ENCODE assay signal across 35 mouse cellular contexts in the genomic region with DNA sequence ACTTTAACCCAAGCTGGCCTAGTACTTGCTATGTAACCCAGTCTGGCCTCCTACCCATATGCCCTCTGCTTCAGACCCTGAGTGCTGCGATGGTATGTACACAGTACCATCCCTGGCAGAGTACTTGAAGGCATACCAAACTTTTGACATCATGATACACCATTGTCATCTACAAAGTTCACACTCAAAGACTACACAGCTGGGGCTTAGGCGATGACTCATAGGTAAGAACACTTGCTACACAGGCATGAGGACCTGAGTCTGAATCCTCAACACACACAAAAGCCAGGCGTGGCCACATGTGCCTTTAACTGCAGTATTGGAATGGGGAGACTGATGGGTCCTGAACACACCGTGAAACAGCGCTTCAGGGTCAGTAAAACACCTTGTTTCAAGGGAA. TPM values are rescaled to one million over a fixed set of nuclear protein-coding genes. Genes with fewer than 3 reads are reported as not detected.
DNase-seq lines count a peak whose midpoint lies in the region; ATAC-seq and TF ChIP-seq lines count a peak whose summit lies in the region.
"Had no signal": no experiment of that assay in that cellular context is flagged by ENCODE, and none has a peak within 500 bp of the region (broad histone marks: within the 10 kb centered on the region; RNA-seq: fewer than 3 reads in every experiment).

No protein-coding gene starts in this region.

- H3K36me3 ChIP-seq in embryonic facial prominence, embryonic 13.5 days: peaks cover 88% of the 10 kb centered on the region
- H3K36me3 ChIP-seq in embryonic facial prominence, embryonic 10.5 days (replicated peaks): peaks cover 99% of the 10 kb centered on the region
- H3K36me3 ChIP-seq in liver, embryonic 12.5 days: peaks cover 92% of the 10 kb centered on the region
- H3K36me3 ChIP-seq in liver, embryonic 11.5 days (ENCODE audit: control insufficient read depth, insufficient read depth, low read length): peaks cover 34% of the 10 kb centered on the region
- H3K36me3 ChIP-seq in megakaryocyte, embryonic 14.5 days (replicated peaks; ENCODE audit: low read length): peaks cover 97% of the 10 kb centered on the region
- peaks cover 4% of the 10 kb centered on the region; the same call in 1 of the 2 replicates for H3K36me3 ChIP-seq in stomach, postnatal 0 days (ENCODE audit: control insufficient read depth, insufficient read depth, low read length)
- H3K36me3 ChIP-seq in forebrain, embryonic 12.5 days (replicated peaks): peaks cover 74% of the 10 kb centered on the region

- no peaks in the 10 kb centered on the region for H3K27me3 ChIP-seq in embryonic facial prominence, embryonic 13.5 days
- no peaks in the 10 kb centered on the region for H3K27me3 ChIP-seq in embryonic facial prominence, embryonic 10.5 days (replicated peaks; ENCODE audit: low read depth, poor library complexity, severe bottlenecking)
- no peaks in the 10 kb centered on the region for H3K27me3 ChIP-seq in liver, embryonic 12.5 days (replicated peaks)
- no peaks in the 10 kb centered on the region for H3K27me3 ChIP-seq in liver, embryonic 11.5 days (replicated peaks; ENCODE audit: control insufficient read depth, insufficient read depth, low read length)
- no peaks in the 10 kb centered on the region for H3K27me3 ChIP-seq in megakaryocyte, embryonic 14.5 days (replicated peaks)
- H3K27me3 ChIP-seq in stomach, postnatal 0 days (ENCODE audit: control insufficient read depth, insufficient read depth, low read length): no peaks in the 10 kb centered on the region
- no peaks in the 10 kb centered on the region for H3K27me3 ChIP-seq in forebrain, embryonic 12.5 days
- H3K27me3 ChIP-seq: heart, embryonic 15.5 days; kidney, embryonic 15.5 days; limb, embryonic 12.5 days; neural tube, embryonic 13.5 days had no signal

- no peak overlapping the region for H3K9ac ChIP-seq in embryonic facial prominence, embryonic 13.5 days
- no peak overlapping the region for H3K9ac ChIP-seq in liver, embryonic 12.5 days
- no peak overlapping the region for H3K9ac ChIP-seq in liver, embryonic 11.5 days (ENCODE audit: low read depth, low read length)
- no peak overlapping the region for H3K9ac ChIP-seq in stomach, postnatal 0 days (ENCODE audit: low read length)
- H3K9ac ChIP-seq in forebrain, embryonic 12.5 days: no peak overlapping the region
- H3K9ac ChIP-seq: forebrain, postnatal 0 days; heart, embryonic 15.5 days; hindbrain, embryonic 14.5 days; kidney, embryonic 15.5 days; limb, embryonic 12.5 days; liver, embryonic 14.5 days; midbrain, embryonic 12.5 days; neural tube, embryonic 13.5 days had no signal

- no peaks in the 10 kb centered on the region for H3K4me1 ChIP-seq in embryonic facial prominence, embryonic 13.5 days
- H3K4me1 ChIP-seq in embryonic facial prominence, embryonic 10.5 days: no peaks in the 10 kb centered on the region
- H3K4me1 ChIP-seq in liver, embryonic 12.5 days: peaks cover 19% of the 10 kb centered on the region
- H3K4me1 ChIP-seq in liver, embryonic 11.5 days (replicated peaks; ENCODE audit: control insufficient read depth, insufficient read depth, low read length): peaks cover 4% of the 10 kb centered on the region; the same call in 1 of the 2 replicates
- H3K4me1 ChIP-seq in megakaryocyte, embryonic 14.5 days: peaks cover 30% of the 10 kb centered on the region
- H3K4me1 ChIP-seq in stomach, postnatal 0 days (replicated peaks; ENCODE audit: control insufficient read depth, insufficient read depth): no peaks in the 10 kb centered on the region
- H3K4me1 ChIP-seq in forebrain, embryonic 12.5 days: no peaks in the 10 kb centered on the region
- H3K4me1 ChIP-seq: heart, embryonic 15.5 days; kidney, embryonic 15.5 days; limb, embryonic 12.5 days; midbrain, embryonic 12.5 days; neural tube, embryonic 13.5 days had no signal

- no peak overlapping the region for H3K4me3 ChIP-seq in embryonic facial prominence, embryonic 13.5 days
- H3K4me3 ChIP-seq in embryonic facial prominence, embryonic 10.5 days: no peak overlapping the region
- H3K4me3 ChIP-seq in liver, embryonic 12.5 days: no peak overlapping the region
- no peak overlapping the region for H3K4me3 ChIP-seq in liver, embryonic 11.5 days (ENCODE audit: low read depth, low read length)
- peak overlapping the region; percentile 20 for H3K4me3 ChIP-seq in megakaryocyte, embryonic 14.5 days (replicated peaks)
- no peak overlapping the region for H3K4me3 ChIP-seq in stomach, postnatal 0 days (ENCODE audit: low read depth, low read length)
- H3K4me3 ChIP-seq in forebrain, embryonic 12.5 days (replicated peaks): no peak overlapping the region
- H3K4me3 ChIP-seq: erythroblast, embryonic 14.5 days; heart, adult 2 months; heart, embryonic 15.5 days; kidney, embryonic 15.5 days; limb, embryonic 12.5 days; midbrain, embryonic 12.5 days; neural tube, embryonic 13.5 days had no signal

- ATAC-seq in embryonic facial prominence, embryonic 13.5 days (ENCODE audit: insufficient number of reproducible peaks, insufficient read depth, low FRiP score, low TSS enrichment, low read depth): 0 out of 2 replicates have a peak, but pooled peaks have one; percentile 32
- no peak for ATAC-seq in liver, embryonic 12.5 days
- no peak for ATAC-seq in liver, embryonic 11.5 days (replicated peaks; ENCODE audit: low FRiP score)
- no peak for ATAC-seq in megakaryocyte, adult 5-6 weeks (ENCODE audit: poor library complexity, severe bottlenecking)
- ATAC-seq in stomach, postnatal 0 days (ENCODE audit: low FRiP score, low TSS enrichment): no peak
- no peak for ATAC-seq in forebrain, embryonic 12.5 days (ENCODE audit: low FRiP score)
- ATAC-seq: activated CD4-positive, CD25-positive, alpha-beta regulatory T cell, adult 4 months; forebrain, postnatal 0 days had no signal

- H3K9me3 ChIP-seq in embryonic facial prominence, embryonic 13.5 days: no peaks in the 10 kb centered on the region
- no peaks in the 10 kb centered on the region for H3K9me3 ChIP-seq in embryonic facial prominence, embryonic 10.5 days
- H3K9me3 ChIP-seq in liver, embryonic 12.5 days (replicated peaks): no peaks in the 10 kb centered on the region
- H3K9me3 ChIP-seq in liver, embryonic 11.5 days (ENCODE audit: control insufficient read depth, low read length): no peaks in the 10 kb centered on the region
- no peaks in the 10 kb centered on the region for H3K9me3 ChIP-seq in megakaryocyte, embryonic 14.5 days
- H3K9me3 ChIP-seq in stomach, postnatal 0 days (ENCODE audit: control insufficient read depth, low read length): no peaks in the 10 kb centered on the region
- H3K9me3 ChIP-seq in forebrain, embryonic 12.5 days: no peaks in the 10 kb centered on the region
- H3K9me3 ChIP-seq: heart, embryonic 15.5 days; kidney, embryonic 15.5 days; limb, embryonic 12.5 days; midbrain, embryonic 12.5 days; neural tube, embryonic 13.5 days had no signal

- no peak for DNase-seq in embryonic facial prominence, embryonic 10.5 days (ENCODE audit: low spot score)
- DNase-seq in liver, embryonic 11.5 days (ENCODE audit: low spot score): no peak
- no peak for DNase-seq in stomach, postnatal 0 days (ENCODE audit: low spot score)
- DNase-seq: adrenal gland, adult 2 months; cerebellum, adult 8-10 months; cerebellum, postnatal 36 days; embryo, embryonic 11 days; forebrain, postnatal 0 days; heart, adult 2 months; kidney, adult 18-20 months; kidney, postnatal 25 days; lung, postnatal 10 days; thymus, adult 18-20 months; thymus, postnatal 25 days had no signal

- no peak overlapping the region for H3K4me2 ChIP-seq in embryonic facial prominence, embryonic 13.5 days
- no peak overlapping the region for H3K4me2 ChIP-seq in liver, embryonic 12.5 days
- H3K4me2 ChIP-seq in liver, embryonic 11.5 days: no peak overlapping the region
- H3K4me2 ChIP-seq in stomach, postnatal 0 days (replicated peaks; ENCODE audit: low read depth): no peak overlapping the region
- no peak overlapping the region for H3K4me2 ChIP-seq in forebrain, embryonic 12.5 days
- H3K4me2 ChIP-seq: heart, embryonic 15.5 days; hindbrain, embryonic 14.5 days; kidney, embryonic 15.5 days; limb, embryonic 12.5 days; midbrain, embryonic 12.5 days; neural tube, embryonic 13.5 days had no signal

- no peak for TF ChIP-seq EP300 in stomach, postnatal 0 days (optimal IDR thresholded peaks at IDR 0.05)

- no peak overlapping the region for H3K27ac ChIP-seq in embryonic facial prominence, embryonic 13.5 days
- H3K27ac ChIP-seq in embryonic facial prominence, embryonic 10.5 days (replicated peaks): no peak overlapping the region
- peak overlapping the region; percentile 17 for H3K27ac ChIP-seq in liver, embryonic 12.5 days
- no peak overlapping the region for H3K27ac ChIP-seq in liver, embryonic 11.5 days (ENCODE audit: low read depth, low read length)
- peak overlapping the region; percentile 25; the same call in 1 of the 2 replicates for H3K27ac ChIP-seq in stomach, postnatal 0 days (replicated peaks)
- H3K27ac ChIP-seq in forebrain, embryonic 12.5 days: no peak overlapping the region
- H3K27ac ChIP-seq: heart, adult 2 months; heart, embryonic 15.5 days; hindbrain, embryonic 14.5 days; kidney, embryonic 15.5 days; limb, embryonic 12.5 days; liver, embryonic 14.5 days; midbrain, embryonic 12.5 days; neural tube, embryonic 13.5 days had no signal

- WGBS in embryonic facial prominence, embryonic 13.5 days: 94% methylated on average over 5 of the region's 5 CpGs
- 93% methylated on average over 5 of the region's 5 CpGs for WGBS in embryonic facial prominence, embryonic 10.5 days
- WGBS in liver, embryonic 12.5 days (ENCODE audit: insufficient replicate concordance): 91% methylated on average over 5 of the region's 5 CpGs
- WGBS in liver, embryonic 11.5 days: 90% methylated on average over 5 of the region's 5 CpGs
- WGBS in stomach, postnatal 0 days: 74% methylated on average over 5 of the region's 5 CpGs
- 95% methylated on average over 5 of the region's 5 CpGs for WGBS in forebrain, embryonic 12.5 days

- TF ChIP-seq CTCF in stomach, postnatal 0 days (IDR thresholded peaks at IDR 0.05; ENCODE audit: low read depth): no peak

RNA-seq across cellular contexts. Expression of gene Ptch2, which starts 24.7 kb away (rescaled TPM):
- polyA plus RNA-seq in embryonic facial prominence, embryonic 13.5 days (2015; fragmentation: Nextera tagmentation; extraction: Ambion mirVana): 20.5 and 26.8 TPM in 2 replicates
- 9.2 and 10.4 TPM in 2 replicates for polyA plus RNA-seq in embryonic facial prominence, embryonic 10.5 days (2016; fragmentation: Nextera tagmentation; extraction: Ambion mirVana)
- polyA plus RNA-seq in liver, embryonic 12.5 days (2016; fragmentation: Nextera tagmentation; extraction: Ambion mirVana): 1.3 and 1.4 TPM in 2 replicates
- polyA plus RNA-seq in liver, embryonic 11.5 days (2014; fragmentation: Nextera tagmentation; extraction: Ambion mirVana): 1.4 and 1.8 TPM in 2 replicates
- 11.8 TPM in 1 of 2 replicates, not detected in the other for polyA plus RNA-seq in megakaryocyte, embryonic 14.5 days (2012; ENCODE audit: insufficient read depth, low replicate concordance)
- total RNA-seq in megakaryocyte, adult 5-6 weeks (2015): 0.13 and 0.34 TPM in 2 replicates
- 0.08 and 0.11 TPM in 2 replicates for total RNA-seq in megakaryocyte, adult 5-6 weeks (2017)
- 1.3 and 1.5 TPM in 2 replicates for polyA plus RNA-seq in stomach, postnatal 0 days (2015; fragmentation: Nextera tagmentation; extraction: Ambion mirVana)
- polyA plus RNA-seq in forebrain, embryonic 12.5 days (2016; fragmentation: Nextera tagmentation; extraction: Ambion mirVana): 5.9 and 6.7 TPM in 2 replicates
- total RNA-seq: hematopoietic stem cell, adult 5-6 weeks; MEL had no signal
- polyA plus RNA-seq: activated CD4-positive, CD25-positive, alpha-beta regulatory T cell, adult 4 months had no signal

RNA-seq across cellular contexts. Expression of gene Eif2b3, which starts 52.0 kb away (rescaled TPM):
- 45.3 and 45.7 TPM in 2 replicates for polyA plus RNA-seq in embryonic facial prominence, embryonic 13.5 days (2015; fragmentation: Nextera tagmentation; extraction: Ambion mirVana)
- polyA plus RNA-seq in embryonic facial prominence, embryonic 10.5 days (2016; fragmentation: Nextera tagmentation; extraction: Ambion mirVana): 63.3 and 63.4 TPM in 2 replicates
- polyA plus RNA-seq in liver, embryonic 12.5 days (2016; fragmentation: Nextera tagmentation; extraction: Ambion mirVana): 55.2 and 55.3 TPM in 2 replicates
- polyA plus RNA-seq in liver, embryonic 11.5 days (2014; fragmentation: Nextera tagmentation; extraction: Ambion mirVana): 69.9 and 80.4 TPM in 2 replicates
- 5.3 TPM in 1 of 2 replicates, not detected in the other for polyA plus RNA-seq in megakaryocyte, embryonic 14.5 days (2012; ENCODE audit: insufficient read depth, low replicate concordance)
- 10.9 and 18.2 TPM in 2 replicates for total RNA-seq in megakaryocyte, adult 5-6 weeks (2015)
- total RNA-seq in megakaryocyte, adult 5-6 weeks (2017): 11.3 and 20.2 TPM in 2 replicates
- polyA plus RNA-seq in stomach, postnatal 0 days (2015; fragmentation: Nextera tagmentation; extraction: Ambion mirVana): 29.9 and 30.1 TPM in 2 replicates
- polyA plus RNA-seq in forebrain, embryonic 12.5 days (2016; fragmentation: Nextera tagmentation; extraction: Ambion mirVana): 41.0 and 44.1 TPM in 2 replicates

RNA-seq across cellular contexts. Expression of gene Btbd19, which starts 54.3 kb away (rescaled TPM):
- 5.8 and 6.2 TPM in 2 replicates for polyA plus RNA-seq in embryonic facial prominence, embryonic 13.5 days (2015; fragmentation: Nextera tagmentation; extraction: Ambion mirVana)
- polyA plus RNA-seq in embryonic facial prominence, embryonic 10.5 days (2016; fragmentation: Nextera tagmentation; extraction: Ambion mirVana): 3.6 and 4.0 TPM in 2 replicates
- polyA plus RNA-seq in liver, embryonic 12.5 days (2016; fragmentation: Nextera tagmentation; extraction: Ambion mirVana): 6.4 and 7.1 TPM in 2 replicates
- 8.3 and 8.5 TPM in 2 replicates for polyA plus RNA-seq in liver, embryonic 11.5 days (2014; fragmentation: Nextera tagmentation; extraction: Ambion mirVana)
- polyA plus RNA-seq in megakaryocyte, embryonic 14.5 days (2012; ENCODE audit: insufficient read depth, low replicate concordance): 12.4 and 46.5 TPM in 2 replicates
- 5.3 and 5.9 TPM in 2 replicates for total RNA-seq in megakaryocyte, adult 5-6 weeks (2015)
- total RNA-seq in megakaryocyte, adult 5-6 weeks (2017): 10.4 and 11.1 TPM in 2 replicates
- 5.7 and 5.9 TPM in 2 replicates for polyA plus RNA-seq in stomach, postnatal 0 days (2015; fragmentation: Nextera tagmentation; extraction: Ambion mirVana)
- polyA plus RNA-seq in forebrain, embryonic 12.5 days (2016; fragmentation: Nextera tagmentation; extraction: Ambion mirVana): 3.2 and 5.2 TPM in 2 replicates

RNA-seq across cellular contexts. Expression of gene Tctex1d4, which starts 55.4 kb away (rescaled TPM):
- not detected in 2 replicates for polyA plus RNA-seq in embryonic facial prominence, embryonic 13.5 days (2015; fragmentation: Nextera tagmentation; extraction: Ambion mirVana)
- not detected in 2 replicates for polyA plus RNA-seq in embryonic facial prominence, embryonic 10.5 days (2016; fragmentation: Nextera tagmentation; extraction: Ambion mirVana)
- polyA plus RNA-seq in liver, embryonic 12.5 days (2016; fragmentation: Nextera tagmentation; extraction: Ambion mirVana): not detected in 2 replicates
- polyA plus RNA-seq in liver, embryonic 11.5 days (2014; fragmentation: Nextera tagmentation; extraction: Ambion mirVana): not detected in 2 replicates
- polyA plus RNA-seq in megakaryocyte, embryonic 14.5 days (2012; ENCODE audit: insufficient read depth, low replicate concordance): 12.1 TPM in 1 of 2 replicates, not detected in the other
- total RNA-seq in megakaryocyte, adult 5-6 weeks (2015): 2.1 TPM in 1 of 2 replicates, not detected in the other
- 0.53 and 2.8 TPM in 2 replicates for total RNA-seq in megakaryocyte, adult 5-6 weeks (2017)
- 0.58 and 0.62 TPM in 2 replicates for polyA plus RNA-seq in stomach, postnatal 0 days (2015; fragmentation: Nextera tagmentation; extraction: Ambion mirVana)
- polyA plus RNA-seq in forebrain, embryonic 12.5 days (2016; fragmentation: Nextera tagmentation; extraction: Ambion mirVana): not detected in 2 replicates
- total RNA-seq: adrenal gland, adult 2 months; adrenal gland, postnatal 4 days; gastrocnemius, adult 8-10 months; heart, adult 2 months; hematopoietic stem cell, adult 5-6 weeks; left cerebral cortex, postnatal 14 days had no signal
- polyA plus RNA-seq: adrenal gland, adult 2 months; erythroblast, embryonic 14.5 days; forebrain, embryonic 11.5 days; heart, embryonic 15.5 days; kidney, embryonic 15.5 days; limb, embryonic 12.5 days; liver, embryonic 14.5 days; midbrain, embryonic 12.5 days; neural tube, embryonic 13.5 days; stomach, embryonic 14.5 days had no signal

Comparison
In these comparisons a context has a peak if more than half of its experiments do, and no peak if none do; other contexts are left out.
1. H3K27ac ChIP-seq: peak in liver, embryonic 12.5 days (single experiment) and stomach, postnatal 0 days (single experiment); none in embryonic facial prominence, embryonic 13.5 days (single experiment), embryonic facial prominence, embryonic 10.5 days (single experiment), liver, embryonic 11.5 days (single experiment) and forebrain, embryonic 12.5 days (single experiment).